ENCODE assay signal across 20 mouse cellular contexts in the genomic region with DNA sequence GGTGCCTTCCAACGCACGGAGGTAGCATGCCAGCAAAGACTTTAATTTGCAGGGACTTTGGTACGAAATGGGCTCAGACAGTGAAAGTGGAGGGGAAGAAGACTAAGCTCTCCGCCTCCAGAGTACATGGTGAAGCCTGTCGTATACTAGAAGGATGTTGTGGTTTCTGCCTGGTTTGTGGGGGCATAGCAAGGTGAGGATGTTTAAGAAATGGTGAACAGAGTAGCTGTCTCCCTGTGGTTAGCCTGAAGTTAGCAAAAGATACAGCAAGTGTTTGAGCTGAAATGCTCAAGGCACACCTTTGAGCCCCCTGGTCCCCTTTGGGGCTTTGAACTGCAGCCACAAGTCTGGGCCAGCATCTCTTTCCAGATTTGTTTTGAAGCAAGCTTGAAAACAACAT. TPM values are rescaled to one million over a fixed set of nuclear protein-coding genes. Genes with fewer than 3 reads are reported as not detected.
DNase-seq lines count a peak whose midpoint lies in the region; ATAC-seq lines count a peak whose summit lies in the region.
"Had no signal": no experiment of that assay in that cellular context is flagged by ENCODE, and none has a peak within 500 bp of the region (broad histone marks: within the 10 kb centered on the region; RNA-seq: fewer than 3 reads in every experiment).

No protein-coding gene starts in this region.

- H3K27ac ChIP-seq in intestine, embryonic 16.5 days (ENCODE audit: low read length) = no peak overlapping the region
- H3K27ac ChIP-seq: gastrocnemius, adult 2 months; hindbrain, embryonic 15.5 days; kidney, embryonic 15.5 days; layer of hippocampus, adult 2 months; left cerebral cortex, adult 2 months; limb, embryonic 12.5 days; liver, embryonic 14.5 days; midbrain, embryonic 13.5 days had no signal

- no peak overlapping the region for H3K4me2 ChIP-seq in intestine, embryonic 16.5 days (ENCODE audit: low read depth, low read length)
- H3K4me2 ChIP-seq: hindbrain, embryonic 15.5 days; kidney, embryonic 15.5 days; limb, embryonic 12.5 days; midbrain, embryonic 13.5 days had no signal

- 84% methylated on average over 5 of the region's 5 CpGs for WGBS in intestine, embryonic 16.5 days

- no peaks in the 10 kb centered on the region for H3K27me3 ChIP-seq in intestine, embryonic 16.5 days (replicated peaks; ENCODE audit: control insufficient read depth, insufficient read depth, low read length)
- H3K27me3 ChIP-seq: hindbrain, embryonic 15.5 days; kidney, embryonic 15.5 days; limb, embryonic 12.5 days; midbrain, embryonic 13.5 days had no signal

- no peaks in the 10 kb centered on the region for H3K4me1 ChIP-seq in intestine, embryonic 16.5 days (ENCODE audit: control insufficient read depth, insufficient read depth, low read length)
- H3K4me1 ChIP-seq: hindbrain, embryonic 15.5 days; kidney, embryonic 15.5 days; limb, embryonic 12.5 days; midbrain, embryonic 13.5 days had no signal

- peak; percentile 34; the same call in 1 of the 2 replicates for ATAC-seq in frontal cortex, adult (ENCODE audit: low TSS enrichment)
- ATAC-seq in activated CD4-positive, CD25-positive, alpha-beta regulatory T cell, adult 4 months = peak; percentile 76
- 0 out of 2 replicates have a peak, but pooled peaks have one; percentile 9 for ATAC-seq in monocyte, adult 5-6 weeks (replicated peaks; ENCODE audit: insufficient number of reproducible peaks, low FRiP score, low TSS enrichment, poor library complexity, severe bottlenecking)
- ATAC-seq in intestine, embryonic 16.5 days = no peak
- ATAC-seq: forebrain, embryonic 14.5 days; midbrain, embryonic 13.5 days had no signal

- H3K36me3 ChIP-seq in intestine, embryonic 16.5 days (ENCODE audit: control insufficient read depth, insufficient read depth, low read length) = no peaks in the 10 kb centered on the region
- H3K36me3 ChIP-seq: hindbrain, embryonic 15.5 days; kidney, embryonic 15.5 days; limb, embryonic 12.5 days; midbrain, embryonic 13.5 days had no signal

- H3K9me3 ChIP-seq in intestine, embryonic 16.5 days (ENCODE audit: control insufficient read depth, low read length) = no peaks in the 10 kb centered on the region
- H3K9me3 ChIP-seq: hindbrain, embryonic 15.5 days; kidney, embryonic 15.5 days; limb, embryonic 12.5 days; midbrain, embryonic 13.5 days had no signal

- no peak overlapping the region for H3K4me3 ChIP-seq in intestine, embryonic 16.5 days (ENCODE audit: low read length)
- H3K4me3 ChIP-seq: gastrocnemius, adult 2 months; hindbrain, embryonic 15.5 days; kidney, embryonic 15.5 days; layer of hippocampus, adult 2 months; left cerebral cortex, adult 2 months; limb, embryonic 12.5 days; midbrain, embryonic 13.5 days had no signal

- no peak overlapping the region for H3K9ac ChIP-seq in intestine, embryonic 16.5 days (ENCODE audit: low read depth, low read length)
- H3K9ac ChIP-seq: hindbrain, embryonic 15.5 days; kidney, embryonic 15.5 days; limb, embryonic 12.5 days; liver, embryonic 14.5 days; midbrain, embryonic 13.5 days had no signal

- no peak for DNase-seq in frontal cortex, postnatal 14 days (ENCODE audit: low spot score in 2 of 2)
- DNase-seq in thymus, postnatal 10 days (ENCODE audit: low spot score in 2 of 2) = peak; percentile 42
- DNase-seq in adrenal gland, adult 8-10 months = no peak
- no peak for DNase-seq in embryo, embryonic 10 days (ENCODE audit: low spot score)
- DNase-seq: adrenal gland, postnatal 10 days; cerebellum, adult 8-10 months; gastrocnemius, adult 2 months; lung, postnatal 4 days had no signal

RNA-seq across cellular contexts. Expression of a gene that starts 44.8 kb away (rescaled TPM):
- 100 to 1,000 TPM; 118 to 316 TPM for polyA plus RNA-seq in activated CD4-positive, CD25-positive, alpha-beta regulatory T cell, adult 4 months (2017; shearing (Covaris generic))
- 6.6 to 7.9 TPM (median 7.5 TPM) in 3 replicates for total RNA-seq in monocyte, adult 5-6 weeks (2017)
- total RNA-seq in adrenal gland, adult 8-10 months (2022) = 1 to 10 TPM in 2 of 4 experiments, under 1 TPM in 2; 0.44 to 1.8 (median 1.0) TPM
- 1.2 TPM in 2 replicates for polyA plus RNA-seq in intestine, embryonic 16.5 days (2015; fragmentation: Nextera tagmentation; extraction: Ambion mirVana)

Comparison
In these comparisons a context has a peak if more than half of its experiments do, and no peak if none do; other contexts are left out.
1. DNase-seq: peak in thymus, postnatal 10 days (2 of 2); none in frontal cortex, postnatal 14 days (0 of 2), adrenal gland, adult 8-10 months (single experiment) and embryo, embryonic 10 days (single experiment).